Mouse (Mus musculus): Measurements from ENCODE around the gene Neil1. TPM values are rescaled to one million over a fixed set of nuclear protein-coding genes. Genes with fewer than 3 reads are reported as not detected.
A peak's percentile ranks its signal among the peaks of the same experiment; 100 is the strongest.

The Neil1 gene
- not detected in 2 replicates for polyA plus RNA-seq (2012; ENCODE audit: insufficient read depth, insufficient read length, low replicate concordance, missing spikeins)

DNA sequence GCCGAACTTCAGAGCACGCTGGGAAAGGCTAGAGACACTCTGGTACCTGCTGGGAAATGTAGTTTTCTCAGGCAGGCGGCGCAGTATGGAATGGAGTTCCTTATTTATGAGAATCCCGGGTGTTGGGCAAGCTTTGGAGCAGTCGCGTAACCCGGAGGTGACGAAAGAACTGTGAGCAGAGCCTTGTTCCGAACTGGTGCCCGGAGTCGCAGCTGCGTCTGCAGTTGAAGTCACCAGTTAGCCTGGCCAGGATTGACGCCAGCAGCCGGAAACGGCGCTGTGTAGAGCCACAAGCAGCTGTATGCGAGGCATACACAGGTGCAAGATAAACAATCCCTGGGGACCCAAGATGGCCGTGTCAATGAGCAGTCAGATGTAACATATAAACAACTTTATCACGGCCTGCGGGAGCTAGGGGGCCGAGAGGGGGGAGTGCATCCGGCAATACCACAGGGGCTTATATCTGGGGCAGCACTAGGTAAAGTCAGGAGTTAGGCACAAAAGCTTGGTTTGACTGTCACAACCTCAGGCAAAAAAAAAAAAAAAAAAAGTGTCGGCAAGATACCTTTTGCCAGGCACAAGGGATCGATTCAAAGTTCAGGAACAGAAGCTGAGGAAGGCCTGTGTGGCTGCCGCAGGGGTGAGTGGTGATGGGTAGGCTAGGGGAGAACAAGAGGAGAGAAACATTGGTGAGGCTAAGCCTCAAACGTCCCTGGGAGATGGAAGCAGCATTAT is at the start of gene Neil1:
Gene Neil1, minus strand, starts transcription at position 162 of the 735 bp plus-strand sequence.
- TF ChIP-seq POLR2A (IDR thresholded peaks at IDR 0.05; ENCODE audit: insufficient read depth, low read depth, low read length) (peak; percentile 46; the same call in 1 of the 2 replicates), CTCF (IDR thresholded peaks at IDR 0.05; ENCODE audit: insufficient read depth, low read depth, low read length) (no peak)
- Histone ChIP-seq H3K4me1 (ENCODE audit: control insufficient read depth, insufficient read depth, low read length) (peaks cover 16% of the 10 kb centered on the region), H3K27ac (ENCODE audit: insufficient read depth, low read depth, low read length) (peak within 1 kb of the TSS; percentile 90), H3K4me3 (ENCODE audit: insufficient read depth, low read depth, low read length) (peak within 1 kb of the TSS; percentile 62)
- WGBS: under 1% methylated on average over 27 of the region's 27 CpGs

DNA sequence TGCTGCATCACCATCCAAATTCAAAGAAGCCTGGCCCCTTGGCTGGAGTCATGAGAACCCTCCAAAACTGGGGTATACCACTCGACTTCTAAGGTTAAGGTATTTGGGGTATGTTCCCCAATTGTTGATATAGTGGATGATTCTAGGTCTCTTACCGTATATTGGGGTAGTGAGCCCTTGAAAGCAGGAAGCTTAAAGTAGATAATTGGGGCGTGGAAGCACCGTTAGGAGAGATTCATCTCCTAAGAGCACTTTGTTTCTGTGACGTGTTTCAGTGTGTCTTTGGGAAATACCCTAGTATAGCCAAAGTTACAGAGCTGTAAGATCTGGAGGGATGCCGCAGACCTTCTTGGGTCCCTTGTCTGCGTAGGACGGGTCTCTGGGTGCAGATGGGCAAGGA is 49.3 kb upstream of the Neil1 start:
- 77% methylated on average over 8 of the region's 8 CpGs for WGBS
- Histone ChIP-seq H3K27ac (ENCODE audit: insufficient read depth, low read depth, low read length) (no peak overlapping the region), H3K4me1 (ENCODE audit: control insufficient read depth, insufficient read depth, low read length) (no peaks in the 10 kb centered on the region), H3K4me3 (ENCODE audit: insufficient read depth, low read depth, low read length) (no peak overlapping the region)
- TF ChIP-seq CTCF (IDR thresholded peaks at IDR 0.05; ENCODE audit: insufficient read depth, low read depth, low read length): no peak
- TF ChIP-seq POLR2A (IDR thresholded peaks at IDR 0.05; ENCODE audit: insufficient read depth, low read depth, low read length): no peak

DNA sequence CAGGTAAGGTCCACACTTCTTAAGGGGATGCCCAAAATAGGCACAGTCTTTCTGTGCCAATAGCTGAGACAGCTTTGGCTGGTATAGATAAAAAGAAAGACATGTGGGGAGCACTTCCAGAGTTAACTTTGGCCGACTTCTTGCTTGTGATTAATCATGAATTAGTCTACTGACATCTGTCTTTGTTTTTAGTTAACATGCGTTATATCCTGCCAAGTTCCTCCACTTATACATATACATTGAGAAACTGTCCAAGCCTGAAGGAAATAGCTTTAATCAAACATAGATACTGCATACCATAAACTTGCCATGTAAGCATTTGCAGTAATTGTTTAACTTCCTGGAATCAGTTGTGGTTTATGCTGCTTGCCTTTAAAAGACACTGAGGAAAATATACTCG is 48.6 kb upstream of the Neil1 start:
- H3K4me1 ChIP-seq (ENCODE audit: control insufficient read depth, insufficient read depth, low read length): no peaks in the 10 kb centered on the region
- TF ChIP-seq CTCF (IDR thresholded peaks at IDR 0.05; ENCODE audit: insufficient read depth, low read depth, low read length) (no peak), POLR2A (IDR thresholded peaks at IDR 0.05; ENCODE audit: insufficient read depth, low read depth, low read length) (no peak)
- no peak overlapping the region for H3K4me3 ChIP-seq (ENCODE audit: insufficient read depth, low read depth, low read length)
- H3K27ac ChIP-seq (ENCODE audit: insufficient read depth, low read depth, low read length): no peak overlapping the region
- 73% methylated on average over 3 of the region's 3 CpGs for WGBS

DNA sequence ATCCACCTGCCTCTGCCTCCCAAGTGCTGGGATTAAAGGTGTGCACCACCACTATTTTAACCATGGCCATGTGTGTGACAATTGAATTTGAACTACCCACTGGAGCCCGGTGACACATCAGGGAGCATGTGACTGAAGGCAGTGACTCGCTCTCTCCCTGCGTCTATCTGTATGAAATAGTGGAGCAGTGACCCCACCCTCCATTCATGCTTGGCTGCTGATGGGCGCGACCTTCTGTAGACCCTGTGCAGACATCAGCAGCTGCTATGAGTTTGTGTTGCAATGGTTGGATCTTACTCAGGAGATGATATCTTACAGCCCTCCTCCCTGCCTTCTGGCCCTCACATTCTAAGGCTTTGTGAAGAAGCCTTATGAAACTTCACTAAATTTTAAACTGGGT is 20.3 kb upstream of the Neil1 start:
- WGBS: 84% methylated on average over 5 of the region's 5 CpGs
- no peak for TF ChIP-seq POLR2A (IDR thresholded peaks at IDR 0.05; ENCODE audit: insufficient read depth, low read depth, low read length)
- TF ChIP-seq CTCF (IDR thresholded peaks at IDR 0.05; ENCODE audit: insufficient read depth, low read depth, low read length): no peak
- H3K27ac ChIP-seq (ENCODE audit: insufficient read depth, low read depth, low read length): no peak overlapping the region

DNA sequence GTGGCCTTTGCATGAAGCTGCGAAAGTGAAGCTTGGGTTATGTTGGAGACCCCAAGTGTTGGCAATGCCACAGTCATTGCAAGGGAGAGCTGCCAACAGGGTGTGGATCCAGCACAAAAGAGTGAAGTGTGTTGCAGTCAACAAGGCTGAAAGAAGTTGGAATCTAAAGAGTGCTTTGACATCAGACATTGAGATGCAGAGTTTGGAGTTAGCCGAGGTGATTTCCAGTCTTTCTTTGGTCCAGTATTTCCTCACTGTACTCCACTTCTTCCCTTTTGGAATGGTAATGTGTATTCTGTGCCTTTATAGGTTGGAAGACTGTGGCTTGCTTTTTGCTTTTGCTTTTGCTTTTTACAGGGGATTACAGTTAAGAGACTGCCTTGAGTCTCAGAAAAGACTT is 18.1 kb upstream of the Neil1 start:
- 47% methylated on average over 2 of the region's 2 CpGs for WGBS

More for the DNA sequence above, 20.3 kb upstream of the Neil1 start:
- no peak overlapping the region for H3K4me3 ChIP-seq (ENCODE audit: insufficient read depth, low read depth, low read length)
- H3K4me1 ChIP-seq (ENCODE audit: control insufficient read depth, insufficient read depth, low read length): no peaks in the 10 kb centered on the region

DNA sequence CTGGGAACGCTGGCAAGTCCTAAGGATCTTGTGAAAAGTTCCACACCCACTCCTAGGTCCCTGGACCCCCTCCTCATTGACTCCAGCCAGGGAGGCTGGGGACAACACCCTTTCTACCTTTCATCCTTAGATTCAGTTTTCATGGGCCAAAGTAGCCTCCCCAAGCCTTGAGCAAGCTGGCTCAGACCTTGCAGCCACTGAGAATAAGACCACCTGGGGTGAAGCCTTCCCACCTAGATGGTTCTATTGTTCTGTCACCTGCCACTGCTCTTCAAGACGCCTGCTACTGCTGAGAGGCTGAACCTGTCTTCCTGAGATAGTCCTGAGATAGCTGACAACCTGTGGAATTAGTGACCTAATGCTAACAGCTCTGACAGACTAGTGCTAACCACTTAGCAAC is 15.0 kb upstream of the Neil1 start:
- WGBS: 41% methylated on average over 2 of the region's 2 CpGs
- H3K27ac ChIP-seq (ENCODE audit: insufficient read depth, low read depth, low read length): no peak overlapping the region
- TF ChIP-seq POLR2A (IDR thresholded peaks at IDR 0.05; ENCODE audit: insufficient read depth, low read depth, low read length) (no peak), CTCF (IDR thresholded peaks at IDR 0.05; ENCODE audit: insufficient read depth, low read depth, low read length) (no peak)
- H3K4me1 ChIP-seq (ENCODE audit: control insufficient read depth, insufficient read depth, low read length): no peaks in the 10 kb centered on the region
- no peak overlapping the region for H3K4me3 ChIP-seq (ENCODE audit: insufficient read depth, low read depth, low read length)

More for the DNA sequence above, 18.1 kb upstream of the Neil1 start:
- no peak for TF ChIP-seq CTCF (IDR thresholded peaks at IDR 0.05; ENCODE audit: insufficient read depth, low read depth, low read length)
- TF ChIP-seq POLR2A (IDR thresholded peaks at IDR 0.05; ENCODE audit: insufficient read depth, low read depth, low read length): no peak
- Histone ChIP-seq H3K4me1 (ENCODE audit: control insufficient read depth, insufficient read depth, low read length) (no peaks in the 10 kb centered on the region), H3K4me3 (ENCODE audit: insufficient read depth, low read depth, low read length) (no peak overlapping the region), H3K27ac (ENCODE audit: insufficient read depth, low read depth, low read length) (no peak overlapping the region)

DNA sequence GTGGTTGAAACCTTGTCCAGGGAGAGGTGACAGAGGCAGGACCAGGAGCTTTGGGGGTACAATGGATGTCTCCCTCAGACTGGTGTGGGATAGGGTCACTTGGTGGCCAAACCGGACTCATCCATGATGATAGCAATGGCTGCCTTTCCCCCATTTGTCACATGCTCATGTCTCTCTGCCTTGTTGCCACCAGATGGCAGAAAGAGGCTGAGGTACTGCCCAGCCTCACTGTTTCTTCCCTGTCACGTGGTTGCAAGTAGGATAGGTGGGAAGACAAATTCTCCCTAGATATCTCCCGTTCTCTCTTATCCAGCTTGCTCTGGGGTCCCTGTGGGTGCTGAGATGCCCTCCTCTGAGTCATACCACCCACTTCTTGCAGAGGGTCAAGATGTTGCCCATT is 14.4 kb upstream of the Neil1 start:
- Histone ChIP-seq H3K4me1 (ENCODE audit: control insufficient read depth, insufficient read depth, low read length) (peaks cover 3% of the 10 kb centered on the region; the same call in 1 of the 2 replicates), H3K27ac (ENCODE audit: insufficient read depth, low read depth, low read length) (no peak overlapping the region), H3K4me3 (ENCODE audit: insufficient read depth, low read depth, low read length) (no peak overlapping the region)
- WGBS: 10% methylated on average over 3 of the region's 3 CpGs
- no peak for TF ChIP-seq POLR2A (IDR thresholded peaks at IDR 0.05; ENCODE audit: insufficient read depth, low read depth, low read length)
- no peak for TF ChIP-seq CTCF (IDR thresholded peaks at IDR 0.05; ENCODE audit: insufficient read depth, low read depth, low read length)

DNA sequence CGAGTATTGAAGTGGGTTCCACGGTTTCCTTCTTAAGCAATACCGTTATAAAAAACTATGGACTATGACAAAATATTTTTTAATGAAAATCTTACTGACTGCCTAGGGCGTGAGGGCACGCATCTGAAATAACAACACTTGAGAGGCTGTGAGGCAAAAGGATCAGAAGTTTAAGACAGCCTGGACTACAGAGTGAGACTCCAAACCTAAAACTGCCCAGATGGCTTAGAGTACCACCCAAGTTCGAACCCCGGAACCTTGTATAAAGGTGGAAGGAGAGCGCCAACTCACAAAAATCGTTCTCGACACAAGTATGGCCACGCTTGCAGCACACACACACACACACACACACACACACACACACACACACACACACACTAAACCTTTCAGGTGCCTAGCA is 10.4 kb upstream of the Neil1 start:
- TF ChIP-seq CTCF (IDR thresholded peaks at IDR 0.05; ENCODE audit: insufficient read depth, low read depth, low read length) (no peak), POLR2A (IDR thresholded peaks at IDR 0.05; ENCODE audit: insufficient read depth, low read depth, low read length) (no peak)
- 0 out of 2 replicates have a peak overlapping the region, but pooled peaks have one; percentile 8 for H3K27ac ChIP-seq (ENCODE audit: insufficient read depth, low read depth, low read length)
- WGBS: 30% methylated on average over 11 of the region's 11 CpGs
- H3K4me3 ChIP-seq (ENCODE audit: insufficient read depth, low read depth, low read length): no peak overlapping the region
- H3K4me1 ChIP-seq (ENCODE audit: control insufficient read depth, insufficient read depth, low read length): peaks cover 20% of the 10 kb centered on the region

DNA sequence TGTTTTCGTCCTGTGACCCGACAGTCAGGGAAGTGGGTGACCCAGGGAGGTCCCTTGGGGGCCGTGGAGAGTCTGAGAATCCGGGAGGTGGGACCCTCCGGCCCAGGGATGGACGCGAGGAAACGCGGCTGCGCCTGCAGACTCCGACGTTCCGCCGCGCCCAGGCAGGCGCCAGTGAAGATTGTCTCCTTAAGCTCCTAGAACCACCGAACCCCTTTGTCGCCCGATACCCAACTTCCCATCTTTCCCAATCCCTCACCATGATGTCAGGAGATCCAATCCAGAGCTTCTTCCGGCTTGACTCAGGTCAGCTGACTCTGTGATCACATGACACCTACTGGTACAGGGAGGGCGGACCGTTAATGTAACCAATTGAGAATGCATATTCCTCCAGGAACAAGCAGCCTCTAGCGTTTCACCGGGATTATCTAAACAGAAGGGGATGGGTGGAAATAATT is 9.9 kb upstream of the Neil1 start, which contains the start of gene Commd4:
Gene Commd4, minus strand, starts transcription at position 319 of the 458 bp plus-strand sequence.
- Histone ChIP-seq H3K4me1 (ENCODE audit: control insufficient read depth, insufficient read depth, low read length) (peaks cover 20% of the 10 kb centered on the region), H3K4me3 (ENCODE audit: insufficient read depth, low read depth, low read length) (peak within 1 kb of the TSS; percentile 73), H3K27ac (ENCODE audit: insufficient read depth, low read depth, low read length) (0 out of 2 replicates have a peak within 1 kb of the TSS, but pooled peaks have one; percentile 8)
- TF ChIP-seq POLR2A (IDR thresholded peaks at IDR 0.05; ENCODE audit: insufficient read depth, low read depth, low read length) (peak; percentile 52), CTCF (IDR thresholded peaks at IDR 0.05; ENCODE audit: insufficient read depth, low read depth, low read length) (no peak)
- under 1% methylated on average over 24 of the region's 24 CpGs for WGBS
